Mouse (Mus musculus): Measurements from ENCODE around the gene Vmn2r4.
"Not testable (repeated sequence)": the region's sequence is repeated elsewhere in the genome, so short reads cannot be mapped to it uniquely, and the experiment has no call there.

Gene Vmn2r4

GRCm38 (mm10) chr3:64415268-64415667 is at the start of gene Vmn2r4:
TSS of gene Vmn2r4 (minus strand) at chr3:64415368.
- in situ Hi-C loops (cut with MseI, MboI), result not testable (repeated sequence)

- in situ Hi-C loops (cut with MseI, MboI), result not testable (repeated sequence)
These were observed 19.1 kb upstream of the Vmn2r4 start for GRCm38 (mm10) chr3:64434261-64434660.

DNA sequence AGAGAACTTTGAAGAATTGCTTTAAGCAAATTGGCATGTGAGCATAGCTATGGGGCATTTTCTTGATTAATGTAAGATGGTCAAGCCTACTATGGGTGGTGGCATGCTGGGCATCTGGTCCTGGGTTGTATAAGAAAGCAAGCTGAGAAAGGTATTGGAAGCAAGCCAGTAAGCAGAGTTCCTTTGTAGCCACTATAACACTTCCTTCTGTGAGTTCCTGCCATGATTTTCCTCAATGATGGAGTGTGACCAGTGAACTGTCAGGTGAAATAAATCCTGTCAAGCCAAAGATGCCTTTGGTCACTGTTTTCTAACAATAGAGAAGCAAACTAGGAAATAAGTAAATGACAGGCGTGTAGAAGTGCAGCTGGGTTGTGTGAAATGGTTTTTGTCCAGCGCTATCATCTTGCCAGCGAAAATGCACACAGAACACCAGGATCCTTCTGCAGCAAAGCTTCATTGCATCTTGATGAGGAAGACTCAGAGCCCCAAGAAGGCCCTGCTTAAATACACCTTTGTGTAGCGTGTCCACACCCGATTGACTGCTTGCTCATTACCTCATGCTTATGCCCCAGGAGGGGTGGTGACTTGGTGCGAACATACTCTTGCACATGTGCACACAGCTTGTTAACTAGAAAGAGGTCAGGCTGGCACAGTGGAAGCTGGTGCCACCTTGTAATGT is 13.1 kb upstream of the Vmn2r4 start:
- in situ Hi-C loops (cut with MseI, MboI), result not testable (repeated sequence)

GRCm38 (mm10) chr3:64422141-64422540 is 7.0 kb upstream of the Vmn2r4 start:
- in situ Hi-C loops (cut with MseI, MboI), result not testable (repeated sequence)

GRCm38 (mm10) chr3:64417477-64417876 is 2.3 kb upstream of the Vmn2r4 start:
- in situ Hi-C loops (cut with MseI, MboI), result not testable (repeated sequence)

- in situ Hi-C loops (cut with MseI, MboI), result not testable (repeated sequence)
These were observed 915 bp downstream of the Vmn2r4 start for GRCm38 (mm10) chr3:64414253-64414652.

- in situ Hi-C loops (cut with MseI, MboI), result no loop called here
These were observed 55.7 kb downstream of the Vmn2r4 start for GRCm38 (mm10) chr3:64359286-64360035.
